Mouse (Mus musculus): ENCODE data around the gene Gm12258. TPM values are rescaled to one million over a fixed set of nuclear protein-coding genes. Genes with fewer than 3 reads are reported as not detected.

The Gm12258 gene
- total RNA-seq, 2 experiments from 2014 or later, result 19.2 to 38.3 TPM

DNA sequence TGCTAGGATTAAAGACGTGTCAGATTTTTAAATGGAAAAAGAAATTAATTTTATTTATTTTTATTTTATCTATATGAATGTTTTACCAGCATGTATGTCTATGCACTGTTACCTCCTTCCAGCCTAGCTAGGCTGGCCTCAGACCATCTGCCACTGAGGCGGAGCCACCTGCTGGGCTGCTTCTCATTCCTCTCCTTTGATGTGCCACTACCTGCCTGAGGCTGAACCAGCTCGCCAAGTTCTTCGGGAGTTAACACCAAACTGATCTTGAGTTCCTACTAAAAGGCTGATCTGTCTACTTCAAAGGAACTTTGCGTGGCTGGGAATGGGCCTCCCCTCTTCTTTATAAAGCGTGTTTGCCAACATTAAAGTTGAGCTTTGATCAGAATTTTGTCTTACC lies 47.5 kb downstream of the Gm12258 start:
- ATAC-seq (replicated peaks; ENCODE audit: low FRiP score, poor library complexity, severe bottlenecking), result no peak

DNA sequence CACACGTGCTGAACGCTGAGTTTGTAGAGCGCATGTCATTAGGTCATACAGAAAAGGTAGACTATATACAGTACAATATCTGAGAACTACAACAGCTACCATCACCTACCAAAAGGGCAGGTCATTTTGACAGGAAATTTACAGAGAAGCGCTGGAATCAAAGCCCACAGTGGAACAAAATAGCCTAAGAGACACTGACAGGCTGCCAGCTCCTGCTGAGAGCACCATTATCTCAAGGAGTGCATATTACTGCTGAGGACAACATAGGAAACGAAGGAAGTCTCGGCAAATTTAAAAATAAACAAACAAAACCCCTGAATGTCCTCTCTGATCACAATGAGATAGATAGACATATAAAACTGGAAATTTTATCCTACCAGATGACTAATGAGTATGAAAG lies 50.5 kb downstream of the Gm12258 start:
- no peak for ATAC-seq (replicated peaks; ENCODE audit: low FRiP score, poor library complexity, severe bottlenecking)

DNA sequence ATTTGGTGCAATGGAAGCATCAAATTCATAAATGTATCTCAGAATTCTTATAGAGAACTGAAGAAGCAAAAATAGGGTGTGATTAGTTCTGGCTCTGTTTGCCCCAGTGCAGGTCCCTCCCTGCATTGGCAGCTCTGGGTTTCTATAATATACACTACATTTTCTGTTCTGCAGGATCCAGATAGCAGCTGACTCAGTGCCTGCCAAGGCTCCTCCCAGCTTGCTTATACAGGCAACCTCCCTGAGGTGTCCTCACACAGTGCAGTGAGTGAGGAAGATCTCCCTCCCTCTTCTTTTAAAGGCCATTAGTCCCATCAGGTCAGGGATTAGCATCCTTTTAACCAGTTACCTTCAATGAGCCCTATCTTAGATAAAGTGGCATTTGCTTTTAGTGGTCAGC lies 54.1 kb downstream of the Gm12258 start:
- peak; percentile 81 for ATAC-seq (replicated peaks; ENCODE audit: low FRiP score, poor library complexity, severe bottlenecking)

GRCm38 (mm10) chr11:58903511-58904409 lies 56.8 kb downstream of the Gm12258 start, which contains the start of gene Zfp39:
Zfp39 (minus strand) TSS chr11:58904225.
- peak; percentile 81 for ATAC-seq (replicated peaks; ENCODE audit: low FRiP score, poor library complexity, severe bottlenecking)

DNA sequence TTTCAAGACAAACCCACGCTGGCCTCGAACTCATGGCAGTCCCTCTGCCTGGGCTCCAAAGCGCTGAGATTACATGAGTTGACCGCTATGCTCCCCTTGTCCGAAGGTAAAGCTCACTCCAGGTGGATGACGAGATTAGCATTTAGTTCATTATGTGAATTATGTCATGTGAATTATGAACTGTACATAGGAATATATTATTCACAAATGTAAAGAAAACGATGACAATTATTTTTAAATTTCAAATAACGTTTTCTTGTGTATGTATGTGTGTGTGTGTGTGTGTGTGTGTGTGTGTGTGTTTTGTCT lies 57.4 kb downstream of the Gm12258 start:
- no peak; the same call in 1 of the 2 replicates for ATAC-seq (replicated peaks; ENCODE audit: low FRiP score, poor library complexity, severe bottlenecking)

- peak; percentile 53 for ATAC-seq (replicated peaks; ENCODE audit: low FRiP score, poor library complexity, severe bottlenecking)
Measured at GRCm38 (mm10) chr11:58904838-58905237, 57.9 kb downstream of the Gm12258 start.

Other genes starting within 250 kb of the Gm12258 start
- not detected in 2 replicates for gene 2210407C18Rik, start 231.1 kb upstream of the Gm12258 start, total RNA-seq (2015; ENCODE audit: low replicate concordance)
- not detected in 2 replicates for gene 2210407C18Rik, start 231.1 kb upstream of the Gm12258 start, total RNA-seq (2017; ENCODE audit: low replicate concordance)
- 3.5 TPM in 1 of 2 replicates, not detected in the other for gene Olfr323, start 216.7 kb upstream of the Gm12258 start, total RNA-seq (2015; ENCODE audit: low replicate concordance)
- gene Olfr323, start 216.7 kb upstream of the Gm12258 start, total RNA-seq (2017; ENCODE audit: low replicate concordance), result not detected in 2 replicates
- 320 and 369 TPM in 2 replicates for gene Trim58, start 206.7 kb upstream of the Gm12258 start, total RNA-seq (2015; ENCODE audit: low replicate concordance)
- 372 and 438 TPM in 2 replicates for gene Trim58, start 206.7 kb upstream of the Gm12258 start, total RNA-seq (2017; ENCODE audit: low replicate concordance)
- gene Olfr322, start 188.4 kb upstream of the Gm12258 start, total RNA-seq (2015; ENCODE audit: low replicate concordance), result 0.38 and 1.0 TPM in 2 replicates
- 0.42 and 1.0 TPM in 2 replicates for gene Olfr322, start 188.4 kb upstream of the Gm12258 start, total RNA-seq (2017; ENCODE audit: low replicate concordance)
- not detected in 2 replicates for gene Olfr320, start 166.1 kb upstream of the Gm12258 start, total RNA-seq (2015; ENCODE audit: low replicate concordance)
- not detected in 2 replicates for gene Olfr320, start 166.1 kb upstream of the Gm12258 start, total RNA-seq (2017; ENCODE audit: low replicate concordance)
- not detected in 2 replicates for gene Olfr319, start 148.0 kb upstream of the Gm12258 start, total RNA-seq (2015; ENCODE audit: low replicate concordance)
- not detected in 2 replicates for gene Olfr319, start 148.0 kb upstream of the Gm12258 start, total RNA-seq (2017; ENCODE audit: low replicate concordance)
- gene Olfr318, start 123.1 kb upstream of the Gm12258 start, total RNA-seq (2015; ENCODE audit: low replicate concordance), result not detected in 2 replicates
- not detected in 2 replicates for gene Olfr318, start 123.1 kb upstream of the Gm12258 start, total RNA-seq (2017; ENCODE audit: low replicate concordance)
- gene Olfr317, start 107.9 kb upstream of the Gm12258 start, total RNA-seq (2015; ENCODE audit: low replicate concordance), result not detected in 2 replicates
- gene Olfr317, start 107.9 kb upstream of the Gm12258 start, total RNA-seq (2017; ENCODE audit: low replicate concordance), result not detected in 2 replicates
- gene Olfr316, start 94.4 kb upstream of the Gm12258 start, total RNA-seq (2015; ENCODE audit: low replicate concordance), result not detected in 2 replicates
- gene Olfr316, start 94.4 kb upstream of the Gm12258 start, total RNA-seq (2017; ENCODE audit: low replicate concordance), result not detected in 2 replicates
- not detected in 2 replicates for gene Olfr315, start 74.0 kb upstream of the Gm12258 start, total RNA-seq (2015; ENCODE audit: low replicate concordance)
- not detected in 2 replicates for gene Olfr315, start 74.0 kb upstream of the Gm12258 start, total RNA-seq (2017; ENCODE audit: low replicate concordance)
- gene Olfr314, start 64.2 kb upstream of the Gm12258 start, total RNA-seq (2015; ENCODE audit: low replicate concordance), result not detected in 2 replicates
- gene Olfr314, start 64.2 kb upstream of the Gm12258 start, total RNA-seq (2017; ENCODE audit: low replicate concordance), result not detected in 2 replicates
- gene Fam183b, start 45.2 kb upstream of the Gm12258 start, total RNA-seq (2015; ENCODE audit: low replicate concordance), result not detected in 2 replicates
- gene Fam183b, start 45.2 kb upstream of the Gm12258 start, total RNA-seq (2017; ENCODE audit: low replicate concordance), result not detected in 2 replicates
- not detected in 2 replicates for gene Olfr313, start 32.2 kb upstream of the Gm12258 start, total RNA-seq (2015; ENCODE audit: low replicate concordance)
- not detected in 2 replicates for gene Olfr313, start 32.2 kb upstream of the Gm12258 start, total RNA-seq (2017; ENCODE audit: low replicate concordance)
- gene Olfr312, start 17.9 kb upstream of the Gm12258 start, total RNA-seq (2015; ENCODE audit: low replicate concordance), result not detected in 2 replicates
- gene Olfr312, start 17.9 kb upstream of the Gm12258 start, total RNA-seq (2017; ENCODE audit: low replicate concordance), result 0.42 TPM in 1 of 2 replicates, not detected in the other
- not detected in 2 replicates for gene Olfr311, start 7.9 kb upstream of the Gm12258 start, total RNA-seq (2015; ENCODE audit: low replicate concordance)
- gene Olfr311, start 7.9 kb upstream of the Gm12258 start, total RNA-seq (2017; ENCODE audit: low replicate concordance), result not detected in 2 replicates
- gene 2810021J22Rik, start 20.1 kb downstream of the Gm12258 start, total RNA-seq (2015; ENCODE audit: low replicate concordance), result 0.63 and 1.7 TPM in 2 replicates
- 2.0 and 2.1 TPM in 2 replicates for gene 2810021J22Rik, start 20.1 kb downstream of the Gm12258 start, total RNA-seq (2017; ENCODE audit: low replicate concordance)
- 15.2 and 23.4 TPM in 2 replicates for gene Zfp39, start 57.1 kb downstream of the Gm12258 start, total RNA-seq (2015; ENCODE audit: low replicate concordance)
- gene Zfp39, start 57.1 kb downstream of the Gm12258 start, total RNA-seq (2017; ENCODE audit: low replicate concordance), result 18.3 and 19.8 TPM in 2 replicates
- gene Btnl10, start 70.8 kb downstream of the Gm12258 start, total RNA-seq (2015; ENCODE audit: low replicate concordance), result 296 and 325 TPM in 2 replicates
- 491 and 558 TPM in 2 replicates for gene Btnl10, start 70.8 kb downstream of the Gm12258 start, total RNA-seq (2017; ENCODE audit: low replicate concordance)
- 18.6 and 23.6 TPM in 2 replicates for gene Rnf187, start 91.8 kb downstream of the Gm12258 start, total RNA-seq (2015; ENCODE audit: low replicate concordance)
- gene Rnf187, start 91.8 kb downstream of the Gm12258 start, total RNA-seq (2017; ENCODE audit: low replicate concordance), result 32.3 and 36.6 TPM in 2 replicates
- 7.5 and 25.9 TPM in 2 replicates for gene Hist3h2ba, start 101.8 kb downstream of the Gm12258 start, total RNA-seq (2015; ENCODE audit: low replicate concordance)
- 40.6 and 51.9 TPM in 2 replicates for gene Hist3h2ba, start 101.8 kb downstream of the Gm12258 start, total RNA-seq (2017; ENCODE audit: low replicate concordance)
- gene Hist3h2a, start 107.5 kb downstream of the Gm12258 start, total RNA-seq (2015; ENCODE audit: low replicate concordance), result 30.5 and 41.5 TPM in 2 replicates
- 255 and 279 TPM in 2 replicates for gene Hist3h2a, start 107.5 kb downstream of the Gm12258 start, total RNA-seq (2017; ENCODE audit: low replicate concordance)
- gene Trim17, start 107.5 kb downstream of the Gm12258 start, total RNA-seq (2015; ENCODE audit: low replicate concordance), result 0.63 TPM in 1 of 2 replicates, not detected in the other
- gene Trim17, start 107.5 kb downstream of the Gm12258 start, total RNA-seq (2017; ENCODE audit: low replicate concordance), result 1.5 TPM in 1 of 2 replicates, not detected in the other
- gene Trim11, start 130.9 kb downstream of the Gm12258 start, total RNA-seq (2015; ENCODE audit: low replicate concordance), result 6.7 and 11.1 TPM in 2 replicates
- gene Trim11, start 130.9 kb downstream of the Gm12258 start, total RNA-seq (2017; ENCODE audit: low replicate concordance), result 8.1 and 10.8 TPM in 2 replicates

Measured in erythroblast, adult 5-6 weeks (primary cell).